Mouse (Mus musculus): ENCODE data around the gene Nes. TPM values are rescaled to one million over a fixed set of nuclear protein-coding genes. Genes with fewer than 3 reads are reported as not detected.
A peak's percentile ranks its signal among the peaks of the same experiment; 100 is the strongest.

The Nes gene
- polyA plus RNA-seq, 1 experiment from 2014 or later: 14.8 TPM

GRCm38 (mm10) chr3:87943586-87943985 is 27.3 kb upstream of the Nes start:
- WGBS: 69% methylated on average over 7 of the region's 7 CpGs
- no peak overlapping the region for H3K4me2 ChIP-seq
- H3K9me3 ChIP-seq (replicated peaks): no peaks in the 10 kb centered on the region
- H3K36me3 ChIP-seq: peaks cover 36% of the 10 kb centered on the region
- no peak overlapping the region for H3K9ac ChIP-seq
- no peak for ATAC-seq (replicated peaks; ENCODE audit: insufficient number of reproducible peaks, insufficient read depth, low FRiP score, low read depth)
- peaks cover 35% of the 10 kb centered on the region for H3K27me3 ChIP-seq
- H3K27ac ChIP-seq: no peak overlapping the region
- H3K4me3 ChIP-seq: no peak overlapping the region
- peaks cover 27% of the 10 kb centered on the region for H3K4me1 ChIP-seq (replicated peaks)

DNA sequence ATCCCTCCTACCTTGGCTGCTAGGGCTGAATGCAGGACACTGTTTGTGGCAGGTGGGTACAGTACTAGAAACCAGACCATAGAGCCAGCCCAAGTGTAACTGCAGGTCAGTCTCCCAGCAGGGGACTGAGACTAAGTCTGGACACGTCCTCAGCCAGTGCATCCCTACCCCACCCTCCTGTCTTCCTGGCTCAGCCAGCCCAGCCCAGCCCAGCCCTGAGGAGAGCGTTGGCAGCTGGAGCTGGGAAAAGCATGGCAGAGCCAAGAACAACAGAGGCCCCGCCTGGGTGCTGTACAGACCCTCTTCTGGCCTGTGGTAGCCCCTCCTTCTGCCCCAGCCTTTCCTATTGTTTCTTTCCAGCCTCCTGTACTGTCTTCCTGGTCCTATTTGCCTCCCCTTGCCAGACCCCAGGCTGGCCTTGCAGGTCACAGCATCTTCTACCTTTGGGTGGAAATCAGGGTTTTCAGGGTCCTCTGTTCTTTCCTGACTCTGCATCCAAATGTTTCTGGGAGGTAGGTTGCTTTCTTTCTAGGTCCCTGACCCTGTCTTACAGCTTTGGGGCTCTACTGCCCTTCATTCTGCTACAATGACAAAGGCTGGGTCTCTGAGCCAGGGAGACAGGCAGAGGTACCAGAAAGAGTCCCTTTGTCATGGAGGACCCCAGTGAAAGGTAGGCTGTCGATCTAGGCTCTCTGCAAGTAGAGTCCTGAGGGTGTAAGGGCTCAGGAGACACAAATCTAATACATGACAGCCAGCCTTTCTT is 25.9 kb upstream of the Nes start:
- Histone ChIP-seq H3K4me1 (replicated peaks) (peaks cover 36% of the 10 kb centered on the region), H3K27me3 (peaks cover 48% of the 10 kb centered on the region), H3K36me3 (peaks cover 22% of the 10 kb centered on the region), H3K9me3 (replicated peaks) (no peaks in the 10 kb centered on the region), H3K9ac (no peak overlapping the region), H3K4me2 (no peak overlapping the region), H3K4me3 (no peak overlapping the region), H3K27ac (peak overlapping the region; percentile 17; the same call in 1 of the 2 replicates)
- ATAC-seq (replicated peaks; ENCODE audit: insufficient number of reproducible peaks, insufficient read depth, low FRiP score, low read depth): peak; percentile 79
- WGBS: 29% methylated on average over 4 of the region's 4 CpGs

DNA sequence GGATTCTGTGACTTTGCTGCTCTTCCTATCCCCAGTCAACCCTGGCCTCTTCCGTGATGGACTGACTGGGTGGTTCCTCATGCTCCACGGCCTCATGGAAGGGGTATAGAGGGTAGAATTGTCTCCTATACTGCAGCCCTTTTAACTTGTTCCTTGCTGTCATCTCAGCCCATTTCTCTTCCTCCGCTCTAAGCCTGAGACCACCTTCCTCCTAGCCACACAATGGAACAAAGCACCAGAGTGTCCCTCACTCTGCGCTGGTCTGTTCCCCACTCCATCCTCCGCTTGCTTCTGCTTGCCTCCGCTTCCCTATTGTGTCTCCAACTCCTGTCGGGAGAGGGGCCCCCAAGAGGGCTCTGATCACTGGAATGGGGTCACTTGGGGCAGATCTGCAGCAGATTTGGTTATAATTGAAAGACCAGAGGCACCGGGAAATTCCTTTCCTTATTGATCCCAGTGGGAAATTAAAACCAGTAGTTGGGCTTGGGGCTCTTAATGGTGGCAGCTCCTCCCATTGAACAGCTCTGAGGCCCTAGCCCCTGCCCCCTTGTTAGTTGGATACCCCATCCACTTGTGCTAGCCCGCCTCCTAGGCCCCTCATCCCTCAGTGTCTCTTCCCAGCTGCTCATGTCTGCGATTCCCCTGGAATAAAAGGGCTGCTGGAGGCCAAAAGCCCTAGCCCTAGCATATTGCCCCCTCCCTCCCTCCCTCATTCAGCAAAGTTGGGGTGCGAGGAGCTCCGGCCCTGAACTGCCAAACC is 24.9 kb upstream of the Nes start:
- Histone ChIP-seq H3K4me1 (replicated peaks) (peaks cover 36% of the 10 kb centered on the region), H3K4me2 (no peak overlapping the region), H3K9me3 (replicated peaks) (no peaks in the 10 kb centered on the region), H3K9ac (no peak overlapping the region), H3K36me3 (peaks cover 14% of the 10 kb centered on the region), H3K27me3 (peaks cover 57% of the 10 kb centered on the region), H3K27ac (no peak overlapping the region), H3K4me3 (no peak overlapping the region)
- WGBS: 42% methylated on average over 12 of the region's 12 CpGs
- no peak for ATAC-seq (replicated peaks; ENCODE audit: insufficient number of reproducible peaks, insufficient read depth, low FRiP score, low read depth)

DNA sequence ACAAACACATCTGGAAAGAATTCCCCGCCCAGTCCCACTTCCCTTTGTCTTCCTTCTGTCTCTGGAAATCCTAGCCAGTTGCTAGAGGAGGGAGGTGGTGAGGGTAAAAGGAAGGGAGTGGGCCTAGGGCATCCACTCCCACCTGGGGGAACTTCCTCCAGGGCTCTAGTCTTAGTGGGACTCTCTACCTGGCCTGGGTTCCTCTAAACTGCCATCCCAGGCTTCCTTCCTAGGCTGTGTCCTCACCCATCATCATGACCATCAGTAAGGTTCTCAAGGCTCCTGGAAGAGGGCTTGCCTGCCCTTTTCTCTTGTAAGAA is 24.4 kb upstream of the Nes start:
- Histone ChIP-seq H3K9me3 (replicated peaks) (no peaks in the 10 kb centered on the region), H3K4me2 (no peak overlapping the region), H3K4me3 (no peak overlapping the region), H3K4me1 (replicated peaks) (peaks cover 36% of the 10 kb centered on the region), H3K27me3 (peaks cover 62% of the 10 kb centered on the region), H3K36me3 (peaks cover 8% of the 10 kb centered on the region), H3K9ac (no peak overlapping the region), H3K27ac (no peak overlapping the region)
- WGBS: 20% methylated on average over 1 of the region's 1 CpGs
- ATAC-seq (replicated peaks; ENCODE audit: insufficient number of reproducible peaks, insufficient read depth, low FRiP score, low read depth): no peak

DNA sequence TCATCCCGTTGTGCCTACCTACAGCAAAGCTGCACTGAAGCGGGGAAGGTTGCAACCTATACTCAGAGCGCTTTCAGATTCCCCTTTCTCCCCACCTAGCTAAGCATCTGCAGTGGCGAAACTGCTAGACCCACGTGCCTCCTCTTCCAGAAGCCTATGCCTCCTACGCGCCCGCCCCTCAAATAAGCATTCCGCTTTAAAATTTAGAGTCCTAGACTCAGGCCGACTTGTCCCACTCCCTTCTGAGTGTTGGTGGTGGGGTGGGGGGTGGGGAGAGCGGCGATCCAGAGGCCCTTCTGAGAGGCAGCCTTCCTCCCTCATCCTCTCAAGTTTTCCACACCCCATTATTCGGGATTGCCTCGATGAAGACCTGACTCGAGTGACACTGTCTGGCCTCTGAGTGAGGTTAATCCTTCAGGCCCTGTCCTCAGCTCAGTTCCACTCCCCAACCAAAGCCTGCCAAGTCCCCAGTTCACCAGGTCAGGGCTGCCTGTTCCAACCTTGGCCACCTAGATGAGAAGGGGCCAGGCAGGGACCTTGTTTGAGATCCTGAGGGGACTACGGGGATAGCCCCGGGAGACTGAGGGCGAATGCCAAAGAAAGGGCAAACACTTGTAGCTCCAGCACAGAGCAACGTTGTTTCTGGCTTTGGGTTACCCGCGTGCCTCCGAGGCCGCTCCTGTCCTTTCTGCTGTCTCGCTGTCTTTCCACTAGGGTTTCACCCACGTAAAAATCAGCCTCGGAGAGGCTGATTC is 23.6 kb upstream of the Nes start:
- Histone ChIP-seq H3K27me3 (peaks cover 69% of the 10 kb centered on the region), H3K4me1 (replicated peaks) (peaks cover 42% of the 10 kb centered on the region)

GRCm38 (mm10) chr3:87947811-87948199 is 23.1 kb upstream of the Nes start:
- H3K4me1 ChIP-seq (replicated peaks): peaks cover 48% of the 10 kb centered on the region
- peak overlapping the region; percentile 39 for H3K4me3 ChIP-seq
- H3K27ac ChIP-seq: no peak overlapping the region
- H3K9me3 ChIP-seq (replicated peaks): no peaks in the 10 kb centered on the region
- 1% methylated on average over 15 of the region's 17 CpGs for WGBS
- H3K4me2 ChIP-seq: peak overlapping the region; percentile 64
- peaks cover 74% of the 10 kb centered on the region for H3K27me3 ChIP-seq
- H3K36me3 ChIP-seq: no peaks in the 10 kb centered on the region
- peak overlapping the region; percentile 41 for H3K9ac ChIP-seq
- no peak for ATAC-seq (replicated peaks; ENCODE audit: insufficient number of reproducible peaks, insufficient read depth, low FRiP score, low read depth)

More for the DNA sequence above, 23.6 kb upstream of the Nes start:
- WGBS: 7% methylated on average over 26 of the region's 26 CpGs
- peak overlapping the region; percentile 39 for H3K4me3 ChIP-seq
- H3K9ac ChIP-seq: peak overlapping the region; percentile 41
- H3K27ac ChIP-seq: no peak overlapping the region
- peak overlapping the region; percentile 64 for H3K4me2 ChIP-seq
- H3K9me3 ChIP-seq (replicated peaks): no peaks in the 10 kb centered on the region
- 0 out of 2 replicates have a peak, but pooled peaks cover 4% of the 10 kb centered on the region for H3K36me3 ChIP-seq
- ATAC-seq (replicated peaks; ENCODE audit: insufficient number of reproducible peaks, insufficient read depth, low FRiP score, low read depth): no peak

DNA sequence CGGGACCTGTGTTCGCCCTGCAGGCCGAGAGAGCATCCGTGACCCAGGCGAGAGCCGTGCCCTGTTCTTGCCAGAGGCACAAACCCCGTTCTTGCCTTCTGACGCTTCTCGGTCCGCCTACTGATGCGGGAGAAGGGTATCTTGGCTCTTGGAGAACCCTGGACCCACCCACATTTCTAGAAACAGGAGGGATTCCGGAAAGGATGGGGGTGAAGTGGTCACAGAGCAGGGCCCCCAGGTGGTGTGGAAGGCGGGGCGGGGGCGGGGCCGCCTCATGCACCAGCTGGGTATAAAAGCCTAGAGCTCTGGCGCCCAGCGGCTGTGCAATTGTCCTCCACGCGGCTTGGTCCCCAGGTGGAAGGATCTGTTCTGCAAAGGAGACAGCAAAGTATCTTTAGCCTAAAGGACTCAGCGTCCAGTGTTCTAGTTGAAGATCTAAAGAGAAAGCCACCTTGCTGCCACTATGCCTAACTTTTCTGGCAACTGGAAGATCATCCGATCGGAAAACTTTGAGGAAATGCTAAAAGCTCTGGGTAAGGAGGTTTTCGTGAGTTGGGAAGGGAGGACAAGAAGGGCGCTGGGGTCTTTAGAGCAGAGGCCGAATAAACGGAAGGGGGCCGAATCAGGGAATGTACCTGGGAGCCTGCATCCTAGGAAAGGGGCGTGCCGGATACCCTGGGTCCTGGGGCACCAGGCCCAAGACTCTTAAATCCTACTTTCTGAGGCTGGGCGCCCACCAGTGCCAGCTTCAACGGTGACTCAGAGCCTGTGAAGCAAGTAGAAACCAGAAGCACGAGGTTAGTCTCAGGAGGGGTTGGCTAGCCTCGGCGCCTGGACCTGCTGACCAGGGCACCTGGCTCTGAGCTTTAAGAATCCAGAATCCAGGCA is 22.3 kb upstream of the Nes start, which contains the start of gene Crabp2:
Crabp2 (plus strand) TSS at position 289 of the 888 bp plus-strand sequence.
- H3K27ac ChIP-seq: no peak within 1 kb of the TSS
- 5% methylated on average over 35 of the region's 35 CpGs for WGBS
- H3K27me3 ChIP-seq: peaks cover 80% of the 10 kb centered on the region

GRCm38 (mm10) chr3:87949266-87949954 is 21.5 kb upstream of the Nes start:
- WGBS: 20% methylated on average over 16 of the region's 16 CpGs
- no peaks in the 10 kb centered on the region for H3K9me3 ChIP-seq (replicated peaks)
- no peak overlapping the region for H3K27ac ChIP-seq
- peaks cover 80% of the 10 kb centered on the region for H3K27me3 ChIP-seq
- H3K4me2 ChIP-seq: no peak overlapping the region; the same call in 1 of the 2 replicates
- no peaks in the 10 kb centered on the region for H3K36me3 ChIP-seq
- no peak overlapping the region for H3K9ac ChIP-seq
- peak overlapping the region; percentile 39; the same call in 1 of the 2 replicates for H3K4me3 ChIP-seq
- peaks cover 50% of the 10 kb centered on the region for H3K4me1 ChIP-seq (replicated peaks)
- no peak for ATAC-seq (replicated peaks; ENCODE audit: insufficient number of reproducible peaks, insufficient read depth, low FRiP score, low read depth)

More for the DNA sequence above, 22.3 kb upstream of the Nes start, which contains the start of gene Crabp2:
- peak within 1 kb of the TSS; percentile 39 for H3K4me3 ChIP-seq
- H3K9me3 ChIP-seq (replicated peaks): no peaks in the 10 kb centered on the region
- H3K4me1 ChIP-seq (replicated peaks): peaks cover 50% of the 10 kb centered on the region
- H3K4me2 ChIP-seq: peak within 1 kb of the TSS; percentile 64
- peak within 1 kb of the TSS; percentile 41 for H3K9ac ChIP-seq
- no peak for ATAC-seq (replicated peaks; ENCODE audit: insufficient number of reproducible peaks, insufficient read depth, low FRiP score, low read depth)
- no peaks in the 10 kb centered on the region for H3K36me3 ChIP-seq

DNA sequence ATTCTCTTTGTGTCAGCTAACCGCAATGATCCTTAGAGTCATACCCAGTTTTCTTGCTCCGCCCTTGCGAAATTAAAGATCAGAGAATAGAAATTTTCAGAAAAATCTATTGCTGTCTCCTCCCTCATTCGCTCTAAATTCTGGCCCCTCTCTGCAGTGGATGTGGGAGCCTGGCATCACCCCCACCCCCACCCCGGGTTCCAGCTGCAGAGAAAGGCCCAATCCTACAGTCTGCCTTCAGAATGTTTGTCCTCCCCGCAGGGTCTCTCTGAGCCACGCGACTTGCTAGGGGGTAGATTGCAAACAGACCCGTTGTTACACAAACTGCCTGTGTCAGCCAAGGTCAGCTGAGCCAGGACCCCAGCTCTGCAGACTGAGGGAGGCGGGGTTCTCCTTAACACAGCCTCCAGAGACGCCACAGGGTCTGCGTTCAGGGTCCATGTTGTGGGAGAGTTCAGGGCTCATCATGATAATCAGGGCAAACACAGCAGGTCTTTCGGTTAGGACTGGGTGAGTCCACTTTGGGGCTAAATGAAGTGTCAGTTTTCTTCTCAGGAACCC is 20.8 kb upstream of the Nes start:
- Histone ChIP-seq H3K4me1 (replicated peaks) (peaks cover 45% of the 10 kb centered on the region), H3K27me3 (peaks cover 80% of the 10 kb centered on the region), H3K27ac (no peak overlapping the region), H3K9ac (no peak overlapping the region), H3K4me3 (0 out of 2 replicates have a peak overlapping the region, but pooled peaks have one; percentile 7), H3K9me3 (replicated peaks) (no peaks in the 10 kb centered on the region), H3K4me2 (no peak overlapping the region; the same call in 1 of the 2 replicates), H3K36me3 (no peaks in the 10 kb centered on the region)
- no peak for ATAC-seq (replicated peaks; ENCODE audit: insufficient number of reproducible peaks, insufficient read depth, low FRiP score, low read depth)
- WGBS: 25% methylated on average over 13 of the region's 13 CpGs

GRCm38 (mm10) chr3:87951946-87952345 is 18.9 kb upstream of the Nes start:
- Histone ChIP-seq H3K27ac (no peak overlapping the region), H3K4me1 (replicated peaks) (peaks cover 40% of the 10 kb centered on the region), H3K9me3 (replicated peaks) (no peaks in the 10 kb centered on the region), H3K4me2 (peak overlapping the region; percentile 67), H3K36me3 (no peaks in the 10 kb centered on the region), H3K27me3 (peaks cover 61% of the 10 kb centered on the region), H3K4me3 (peak overlapping the region; percentile 45), H3K9ac (peak overlapping the region; percentile 41)
- 9% methylated on average over 12 of the region's 12 CpGs for WGBS
- ATAC-seq (replicated peaks; ENCODE audit: insufficient number of reproducible peaks, insufficient read depth, low FRiP score, low read depth): no peak

All from heart, embryonic 15.5 days (tissue).